Mouse (Mus musculus) layer of hippocampus, adult 11-12 months (tissue): Measurements from ENCODE around the gene Nup93.

Source experiments
- DNase-seq: peaks from one replicate; pipeline ENCODE4 v3.0.0; 2022; ENCODE audit warnings: low spot score

Gene Nup93

DNA sequence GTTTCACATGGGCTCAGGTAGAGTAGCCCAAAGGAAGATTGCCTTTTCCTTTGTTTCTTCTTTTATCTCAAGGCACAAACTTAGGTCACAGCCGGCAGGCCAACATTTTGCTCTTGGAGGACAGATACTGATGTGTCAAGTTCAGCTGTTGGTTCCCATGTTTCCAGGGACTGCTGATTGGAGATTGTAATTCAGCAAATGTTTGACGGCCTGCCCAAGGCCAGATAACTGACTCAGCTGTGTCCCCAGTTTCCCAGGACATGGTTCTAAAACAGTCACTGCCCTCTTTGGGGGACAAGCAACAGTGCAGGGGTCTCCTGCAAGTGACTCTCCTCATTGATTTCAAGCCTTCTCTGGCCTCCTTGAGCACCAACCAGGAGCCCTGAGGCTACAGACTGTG lies 105.7 kb downstream of the Nup93 start:
- DNase-seq: no peak

DNA sequence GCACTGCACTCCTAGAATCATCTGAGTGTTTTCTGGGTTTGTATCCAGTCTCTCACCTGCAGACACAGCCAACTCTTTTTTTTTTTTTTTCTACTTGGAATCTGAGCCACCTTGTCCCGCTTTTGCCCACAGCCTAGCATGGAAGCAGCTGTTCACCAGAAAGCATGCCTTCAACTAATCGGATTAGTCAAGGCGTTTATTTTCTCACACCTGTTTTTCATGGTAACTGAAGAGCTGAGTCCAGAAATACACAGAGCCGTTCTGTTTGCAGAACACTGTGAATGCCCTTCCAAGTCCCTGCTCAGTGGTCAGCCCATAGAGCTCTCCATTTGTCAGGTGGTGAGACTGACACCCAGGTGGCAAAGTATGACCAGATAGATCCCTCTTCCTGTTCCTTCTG lies 107.7 kb downstream of the Nup93 start:
- DNase-seq: no peak

DNA sequence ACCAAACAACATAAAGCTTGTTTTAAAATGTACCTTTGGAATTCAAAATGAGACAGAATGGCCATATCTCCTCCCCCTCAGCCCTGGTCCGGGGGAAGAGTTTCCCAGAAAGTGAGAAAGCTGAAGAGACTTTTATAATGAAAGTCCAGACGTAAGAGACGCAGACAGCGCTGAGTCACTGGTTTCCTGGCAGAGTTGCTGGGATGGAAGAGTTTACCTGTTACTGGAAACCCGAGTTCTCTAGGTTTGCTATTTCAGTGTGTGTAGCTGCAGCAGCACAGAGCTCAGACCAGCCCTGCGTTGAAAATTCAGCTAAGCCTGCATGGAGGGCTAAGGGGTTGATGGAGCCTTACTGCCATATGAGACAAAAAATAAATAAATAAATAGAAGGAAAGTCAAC lies 108.7 kb downstream of the Nup93 start:
- no peak for DNase-seq

DNA sequence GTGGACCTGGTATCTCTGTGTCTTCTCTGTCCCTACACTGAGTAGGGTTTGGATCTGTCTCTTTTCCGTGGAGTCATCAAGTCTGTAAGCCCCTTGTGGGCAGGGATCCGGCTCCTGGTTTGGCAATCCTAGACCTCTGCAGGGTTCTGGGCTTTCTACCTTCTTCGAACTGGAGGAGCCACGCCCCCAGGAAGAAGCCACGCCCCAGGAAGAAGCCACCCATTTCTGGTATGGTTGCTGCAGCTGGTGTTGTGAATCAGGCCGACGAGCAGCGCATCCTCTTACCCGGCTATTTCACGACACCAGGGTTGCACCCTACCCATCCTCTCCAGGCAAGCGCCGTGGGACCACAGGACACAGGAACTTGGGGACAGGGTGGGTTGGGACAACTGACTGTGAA lies 109.7 kb downstream of the Nup93 start:
- DNase-seq: no peak

DNA sequence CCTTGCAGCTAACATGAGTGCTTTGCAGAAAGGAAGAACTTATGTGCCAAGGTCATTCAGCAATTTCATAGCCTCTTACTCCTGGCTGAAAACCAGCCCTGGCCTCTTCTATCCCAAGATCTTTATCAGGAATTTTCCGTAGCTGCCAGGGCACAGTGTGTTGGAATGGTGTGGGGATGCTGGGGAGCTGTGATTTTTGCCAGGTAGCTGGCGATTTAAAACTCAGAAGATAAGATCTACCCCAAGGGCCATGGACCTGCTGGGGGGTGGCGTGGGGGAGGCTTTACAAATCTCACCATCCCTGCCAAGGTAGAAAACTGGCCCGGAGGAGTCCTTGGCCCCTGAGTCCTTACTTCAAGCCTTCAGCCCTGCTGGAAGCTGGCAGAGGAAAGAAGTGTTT lies 111.7 kb downstream of the Nup93 start:
- DNase-seq: no peak

DNA sequence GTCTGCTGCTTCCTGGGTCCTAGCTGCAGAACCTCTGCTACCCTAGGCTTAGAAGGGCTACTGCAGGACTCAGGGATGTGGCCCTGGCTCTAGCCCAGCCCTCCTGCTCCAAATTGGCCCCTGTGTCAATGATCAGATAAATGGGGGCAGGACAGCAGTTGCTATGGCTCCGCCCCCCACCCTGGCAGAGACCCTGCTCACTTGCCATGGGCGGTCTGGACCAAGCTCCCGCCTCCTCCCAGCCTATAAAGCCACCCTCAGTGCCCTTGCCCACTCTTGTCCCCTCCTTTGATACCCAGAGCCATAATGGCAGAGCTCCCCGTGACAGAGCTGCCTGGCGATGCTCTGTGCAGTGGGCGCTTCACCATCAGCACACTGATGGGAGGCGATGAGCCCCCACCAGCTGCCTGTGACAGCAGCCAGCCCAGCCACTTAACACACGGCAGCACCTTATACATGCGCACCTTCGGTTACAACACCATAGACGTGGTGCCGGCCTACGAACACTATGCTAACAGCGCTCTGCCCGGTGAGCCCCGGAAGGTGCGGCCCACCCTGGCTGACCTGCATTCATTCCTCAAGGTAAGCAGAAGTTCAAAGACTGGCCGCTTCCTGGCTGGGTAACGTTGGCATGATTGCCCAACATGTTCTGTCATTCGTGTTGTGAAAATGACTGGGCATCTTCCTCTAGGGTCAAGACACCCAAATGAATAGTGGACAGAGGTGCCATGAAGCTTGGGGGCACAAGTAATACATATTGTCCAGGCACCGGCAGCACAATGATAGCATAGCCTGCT lies 114.8 kb downstream of the Nup93 start, which contains the start of gene Slc12a3:
Slc12a3 (plus strand) TSS at position 270 of the 797 bp plus-strand sequence.
- DNase-seq: no peak

DNA sequence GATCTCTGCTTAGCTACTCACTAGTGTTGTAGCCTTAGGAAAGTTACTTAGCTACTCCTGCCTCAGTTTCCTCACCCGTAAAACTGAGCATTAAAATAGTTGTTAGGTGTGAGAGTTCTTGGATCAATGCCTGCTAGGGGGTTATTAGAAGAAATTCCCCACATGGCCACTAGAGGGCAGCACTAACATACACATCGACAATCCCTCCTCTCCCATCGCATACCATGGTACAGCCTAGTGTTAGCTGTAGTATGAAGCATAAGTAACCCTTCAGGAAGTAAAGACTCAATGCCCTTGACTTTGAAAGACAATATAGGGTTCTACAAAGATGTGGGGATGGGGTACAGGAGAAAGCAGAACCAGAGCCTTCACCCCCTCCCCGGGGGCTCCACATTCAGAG lies 116.4 kb downstream of the Nup93 start:
- DNase-seq: peak; percentile 72

DNA sequence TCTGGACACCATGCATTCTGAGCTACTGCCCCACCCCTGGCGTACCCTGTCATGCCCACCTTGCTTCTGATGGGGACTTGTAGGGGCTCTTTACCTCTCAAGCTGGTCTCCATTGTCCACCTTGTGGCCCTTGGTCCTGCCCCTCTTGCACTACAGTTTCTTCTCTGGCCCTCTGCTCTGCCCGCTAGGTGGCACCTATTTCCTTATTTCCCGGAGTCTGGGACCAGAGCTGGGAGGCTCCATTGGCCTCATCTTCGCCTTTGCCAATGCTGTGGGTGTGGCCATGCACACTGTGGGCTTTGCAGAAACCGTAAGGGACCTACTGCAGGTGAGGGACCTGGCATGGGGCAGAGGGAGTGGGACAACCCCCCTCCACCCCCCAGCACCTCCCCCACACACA lies 119.0 kb downstream of the Nup93 start:
- DNase-seq: no peak

DNA sequence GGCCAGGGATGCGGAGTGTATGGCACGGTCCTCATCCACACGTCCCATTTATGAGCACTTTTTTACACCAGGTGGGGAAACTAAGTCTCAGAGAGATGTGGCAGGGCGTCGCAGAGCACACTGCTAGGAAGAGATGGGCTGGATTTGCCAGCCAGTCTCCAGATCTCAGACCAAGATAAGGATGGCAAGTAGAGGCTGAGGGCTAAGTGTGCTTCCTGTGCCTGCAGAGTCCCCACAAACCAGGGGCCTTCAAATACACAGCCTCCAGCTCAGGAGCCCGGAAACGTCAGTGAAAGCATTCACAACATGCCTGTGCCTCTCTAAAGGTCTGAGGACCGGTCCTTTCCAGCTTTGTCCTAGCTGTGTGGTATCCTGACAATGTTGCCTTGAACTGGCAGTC lies 123.2 kb downstream of the Nup93 start:
- DNase-seq: no peak

DNA sequence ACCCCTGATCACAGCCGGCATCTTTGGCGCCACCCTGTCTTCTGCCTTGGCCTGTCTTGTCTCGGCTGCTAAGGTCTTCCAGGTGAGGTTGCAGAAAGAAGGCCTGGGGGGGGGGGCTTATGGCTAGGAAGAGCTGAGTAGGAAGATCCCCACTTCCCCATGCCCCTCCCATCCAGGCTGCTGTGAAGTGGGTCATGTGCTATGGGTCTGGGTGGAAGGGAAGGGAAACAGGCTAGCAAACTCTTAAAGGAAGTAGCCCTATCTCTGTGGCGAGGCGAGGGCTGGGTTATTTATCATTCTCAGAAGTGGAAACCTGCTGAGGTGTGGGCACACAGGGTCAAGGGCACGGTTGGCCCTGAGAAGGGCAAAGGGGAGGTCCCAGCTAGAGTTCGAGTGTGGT lies 126.4 kb downstream of the Nup93 start:
- DNase-seq: no peak

DNA sequence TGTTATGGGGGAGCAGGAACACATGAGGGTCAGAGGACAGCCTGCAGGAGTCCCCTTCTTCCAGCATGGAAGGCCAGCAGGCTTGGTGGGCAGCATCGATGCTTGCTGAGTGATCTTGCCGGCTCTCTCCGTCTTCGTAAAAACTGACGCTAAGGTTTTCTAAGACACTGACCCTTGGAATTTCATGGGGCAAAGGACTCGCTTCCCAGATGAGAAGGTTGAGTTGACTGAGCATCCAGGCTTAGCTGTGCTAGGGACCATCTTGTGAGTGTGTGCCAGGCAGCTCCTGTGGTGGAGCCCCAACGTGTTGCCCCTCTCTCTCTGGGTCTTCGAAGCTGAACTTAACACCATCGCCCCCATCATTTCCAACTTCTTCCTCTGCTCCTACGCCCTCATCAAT lies 128.3 kb downstream of the Nup93 start:
- no peak for DNase-seq

DNA sequence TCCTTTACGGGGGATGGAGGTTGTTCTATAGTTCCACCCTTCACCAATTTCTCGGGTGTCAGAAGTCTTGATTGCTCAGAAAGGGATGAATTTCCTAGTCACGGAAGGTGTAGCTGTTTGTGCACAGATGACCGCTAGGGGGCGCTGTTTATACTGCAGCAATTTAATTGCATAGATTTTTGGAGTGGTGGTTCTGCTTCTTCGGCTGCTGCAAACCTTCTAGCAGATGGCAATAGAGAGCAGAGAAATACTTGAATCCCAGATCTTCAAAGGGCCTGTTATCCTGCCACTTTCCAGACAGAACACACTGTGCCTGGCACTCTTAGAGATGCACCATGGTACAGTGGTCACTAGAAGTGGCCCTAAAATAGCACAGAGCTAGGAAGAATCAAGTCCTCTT lies 128.9 kb downstream of the Nup93 start:
- DNase-seq: peak; percentile 90

DNA sequence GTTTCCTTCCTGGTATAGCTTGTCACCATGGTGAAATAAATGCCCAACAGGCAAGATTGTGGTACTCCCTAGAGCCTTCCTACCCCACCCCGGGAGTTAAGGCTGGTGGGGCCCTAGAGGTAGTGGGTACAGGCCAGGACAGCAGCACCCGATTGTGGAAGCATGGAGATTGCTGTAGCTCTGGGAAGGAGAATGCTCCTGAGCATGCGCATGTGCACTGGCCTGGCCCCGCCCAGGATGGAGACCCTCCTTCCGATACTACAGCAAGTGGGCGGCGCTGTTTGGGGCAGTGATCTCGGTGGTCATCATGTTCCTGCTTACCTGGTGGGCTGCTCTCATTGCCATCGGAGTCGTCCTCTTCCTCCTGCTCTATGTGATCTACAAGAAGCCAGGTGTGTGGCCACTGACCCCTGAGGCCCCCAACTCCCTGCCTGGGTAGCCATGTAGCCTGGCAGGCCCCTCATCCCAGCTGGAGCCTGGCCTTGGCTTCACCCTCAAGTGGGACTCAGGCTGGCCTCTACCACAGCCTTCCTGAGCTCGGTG lies 129.5 kb downstream of the Nup93 start:
- DNase-seq: no peak

DNA sequence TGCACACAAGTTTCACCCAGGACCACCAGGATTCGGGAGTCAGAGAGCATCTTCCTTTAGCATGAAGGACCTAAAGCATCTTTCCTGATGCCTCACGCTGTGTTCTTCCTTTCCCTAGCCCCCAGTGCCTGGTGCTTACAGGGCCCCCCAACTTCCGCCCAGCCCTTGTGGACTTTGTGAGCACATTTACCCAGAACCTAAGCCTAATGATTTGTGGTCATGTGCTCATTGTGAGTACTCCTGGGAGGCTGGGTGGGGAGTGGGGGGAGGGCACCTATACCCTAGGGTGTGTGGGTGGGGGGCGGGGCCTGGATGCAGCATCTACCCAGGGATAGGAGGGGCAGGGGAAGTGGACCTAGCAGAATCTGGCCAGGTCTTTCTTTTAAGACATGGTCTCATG lies 131.3 kb downstream of the Nup93 start:
- no peak for DNase-seq

DNA sequence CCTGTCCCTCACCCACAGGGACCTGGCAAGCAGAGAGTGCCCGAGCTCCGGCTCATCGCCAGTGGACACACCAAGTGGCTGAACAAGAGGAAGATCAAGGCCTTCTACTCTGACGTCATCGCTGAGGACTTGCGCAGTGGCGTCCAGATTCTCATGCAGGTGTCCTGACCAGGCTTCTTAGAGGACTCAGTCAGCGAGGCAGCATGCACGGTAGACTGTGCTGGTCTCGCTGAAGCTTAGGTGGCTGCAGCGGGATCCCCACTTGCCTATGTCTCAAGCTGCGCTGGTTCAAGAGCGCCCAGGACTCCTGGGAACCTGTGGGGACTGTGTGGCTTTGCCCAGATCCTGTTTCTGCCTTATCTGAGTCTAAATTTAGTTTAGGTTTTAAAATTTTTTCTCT lies 131.9 kb downstream of the Nup93 start:
- no peak for DNase-seq

DNA sequence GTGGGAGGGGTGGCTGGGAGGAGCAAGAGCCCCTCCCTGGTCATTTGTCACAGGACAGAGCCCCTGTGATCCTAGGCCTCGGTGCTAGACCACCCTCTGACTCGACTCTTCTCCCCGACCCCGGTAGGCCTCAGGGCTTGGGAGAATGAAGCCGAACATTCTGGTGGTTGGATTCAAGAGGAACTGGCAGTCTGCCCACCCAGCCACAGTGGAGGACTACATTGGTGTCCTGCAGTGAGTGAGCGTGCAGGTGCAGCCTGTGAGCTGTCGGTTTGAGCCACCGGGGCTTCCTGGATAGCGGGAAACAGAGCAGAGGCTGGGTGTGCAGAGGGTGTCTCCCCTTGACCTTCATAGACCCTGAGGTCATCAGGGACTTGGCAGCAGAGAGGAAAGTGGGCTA lies 134.1 kb downstream of the Nup93 start:
- no peak for DNase-seq

DNA sequence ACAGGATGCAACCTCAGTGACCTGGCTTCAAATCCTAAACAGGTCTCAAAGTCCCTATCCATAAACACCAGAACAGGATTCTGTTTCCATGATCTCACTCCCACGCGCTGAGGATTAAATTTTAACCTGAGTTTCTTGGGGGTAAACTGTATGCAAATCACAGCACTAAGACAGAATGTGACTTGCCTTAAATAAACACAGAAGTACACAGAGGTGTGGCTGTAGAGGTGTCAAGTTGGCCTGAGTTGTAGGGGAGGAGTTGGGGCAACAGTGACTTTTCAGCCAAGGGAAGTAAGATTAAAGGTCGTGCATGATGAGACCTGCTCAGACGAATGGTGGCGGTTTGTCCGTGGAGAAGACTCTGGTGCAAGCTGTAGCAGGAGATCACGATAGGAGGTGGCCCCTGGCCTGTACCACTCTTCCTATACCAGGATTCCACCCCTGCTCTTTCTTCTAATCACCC lies 139.7 kb downstream of the Nup93 start:
- no peak for DNase-seq

DNA sequence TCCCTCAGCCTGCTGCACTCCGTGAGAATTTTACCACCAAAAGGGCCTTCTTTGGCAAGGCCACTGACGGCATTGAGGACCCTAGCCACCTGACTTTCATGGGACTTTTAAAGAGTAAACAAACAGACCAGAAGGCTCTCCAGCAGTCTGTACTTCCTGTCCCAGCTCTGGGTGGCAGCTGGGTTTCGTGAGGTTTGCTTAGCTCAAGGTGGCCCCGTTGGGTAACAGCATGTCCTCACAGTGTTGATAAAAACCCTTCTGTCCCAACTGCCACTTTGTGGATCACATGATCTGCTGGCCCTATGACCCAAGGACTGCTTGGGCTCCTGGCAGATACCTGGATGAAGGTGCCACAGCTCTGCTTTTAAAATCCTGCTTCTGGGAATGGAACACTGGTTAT lies 140.2 kb downstream of the Nup93 start:
- no peak for DNase-seq

DNA sequence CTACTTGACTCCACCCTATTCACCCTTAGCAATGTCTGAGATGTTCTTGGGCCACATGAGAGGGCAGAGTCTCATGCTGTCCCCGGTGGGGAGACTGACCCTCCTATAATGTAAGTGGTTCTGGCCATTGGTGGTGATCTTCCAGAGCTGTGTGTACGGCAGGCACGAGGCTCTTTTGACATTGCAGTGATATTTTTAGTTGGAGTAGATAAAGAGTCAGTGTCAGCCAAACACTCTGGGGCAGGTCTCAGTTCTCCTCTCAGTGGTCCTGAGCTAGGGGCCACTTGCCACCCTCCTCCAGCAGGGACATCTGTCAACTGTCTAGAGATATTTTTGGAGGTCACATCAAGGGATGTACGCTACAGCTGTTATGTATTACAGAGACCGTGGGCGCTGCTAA lies 142.9 kb downstream of the Nup93 start:
- no peak for DNase-seq

DNA sequence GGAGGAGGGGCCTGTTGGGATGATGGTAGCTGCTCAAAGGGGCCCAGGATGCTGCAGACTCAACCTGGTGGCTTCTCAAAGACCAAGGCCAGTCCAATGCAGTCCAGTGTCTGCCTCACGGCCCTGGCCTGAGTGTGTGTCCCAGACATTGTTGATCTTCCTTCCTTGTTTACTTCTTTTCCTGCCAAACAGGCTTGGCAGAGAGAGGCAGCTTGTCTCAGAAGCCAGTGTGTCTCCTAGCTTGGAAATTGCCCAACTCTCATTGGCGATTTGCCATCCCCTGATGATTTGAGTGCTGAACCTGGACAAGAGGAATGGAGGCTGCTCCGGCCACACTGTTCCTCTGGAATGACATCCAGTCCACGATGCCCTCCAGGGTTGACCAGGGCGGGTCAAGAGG lies 144.2 kb downstream of the Nup93 start:
- DNase-seq: peak; percentile 53

DNA sequence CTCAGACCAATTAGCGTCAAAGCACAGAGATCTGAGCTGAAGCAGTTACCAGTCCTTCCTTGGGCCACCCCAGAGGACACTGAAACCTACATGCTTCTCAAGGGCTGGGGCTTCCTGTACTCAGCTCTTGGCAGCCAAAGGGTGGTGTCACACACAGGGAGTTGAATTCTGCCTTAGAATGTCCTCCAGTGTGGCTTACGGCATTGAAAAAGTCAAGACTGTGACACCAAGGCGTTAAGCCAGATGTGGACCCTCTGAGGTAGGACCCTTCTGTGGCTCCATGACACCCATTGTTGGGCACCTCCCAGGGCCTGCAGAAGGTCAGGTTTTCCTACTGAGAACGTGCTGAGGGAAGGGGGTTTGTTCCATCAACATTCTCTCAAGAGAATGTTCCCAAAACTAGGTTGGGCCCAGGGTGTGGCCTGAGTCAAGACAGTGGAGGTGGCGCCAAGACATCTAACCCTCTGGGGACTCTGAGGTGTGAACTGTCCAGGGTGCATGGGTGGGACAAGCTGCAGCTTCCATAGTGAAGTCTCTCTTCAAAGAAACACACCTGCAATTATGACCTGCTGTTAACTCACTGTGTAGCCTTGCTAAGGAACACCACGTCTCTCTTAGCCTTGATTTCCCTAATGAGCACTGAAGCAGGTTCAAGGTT lies 147.5 kb downstream of the Nup93 start:
- DNase-seq: no peak

DNA sequence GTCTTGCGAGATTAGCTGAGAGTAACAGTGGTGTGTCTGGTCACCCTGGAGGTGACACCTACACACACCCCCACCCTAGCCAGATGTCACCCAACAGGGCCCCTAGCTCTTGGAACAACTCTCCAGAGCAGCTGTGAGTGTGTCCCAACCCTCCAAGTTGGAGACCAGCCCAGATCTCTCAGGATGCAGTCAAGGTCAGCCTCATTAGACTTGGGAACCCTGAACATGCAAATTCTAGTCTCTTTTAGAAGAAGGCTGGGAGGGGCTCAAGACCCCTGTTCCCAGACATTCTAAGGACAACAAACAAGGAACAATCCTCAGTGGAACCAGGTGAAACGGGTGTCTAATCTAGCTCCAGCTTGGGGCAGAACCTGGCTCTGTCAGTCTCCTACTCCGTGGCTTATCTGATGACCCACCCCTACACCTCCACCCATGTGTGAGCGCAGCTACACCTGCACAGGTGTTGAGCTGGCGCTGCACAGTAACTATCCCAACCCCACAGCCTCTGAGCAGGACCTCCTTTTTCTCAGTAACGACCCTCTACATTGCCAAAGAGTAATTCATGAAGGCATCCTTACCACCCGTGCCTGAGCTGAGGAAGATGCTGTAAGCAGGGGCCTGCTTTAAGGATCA lies 148.4 kb downstream of the Nup93 start:
- DNase-seq: no peak

DNA sequence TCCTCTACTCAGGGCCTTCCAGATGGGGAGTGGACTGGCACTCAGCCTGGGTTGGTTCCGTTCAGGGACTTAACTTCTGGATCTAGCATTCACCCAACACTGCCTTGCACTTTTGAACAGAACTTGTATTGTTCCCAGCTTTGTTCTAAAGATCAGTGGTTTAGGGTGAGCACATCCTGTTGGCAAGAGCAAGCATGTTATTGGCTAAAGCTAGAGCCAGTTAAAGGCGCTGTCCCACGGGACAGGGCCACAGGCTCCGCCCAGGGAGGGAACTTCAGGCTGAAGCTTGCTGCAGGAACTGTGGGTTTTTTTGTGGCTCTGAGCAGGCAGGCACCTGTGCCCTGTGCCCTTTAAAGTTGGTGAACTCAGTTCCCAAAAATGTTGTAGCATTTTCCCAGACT lies 148.9 kb downstream of the Nup93 start:
- peak; percentile 55 for DNase-seq
